Mouse (Mus musculus): ENCODE measurements at regions not wholly inside any gene's neighbourhood (a gene's known extent, or its start where the extent isn't known, plus 50 kb on each side); places are given as distances from the start of the nearest gene placed in this dataset.

- H3K4me3 ChIP-seq: no peak overlapping the region
- 89% methylated on average over 4 of the region's 4 CpGs for WGBS
- H3K36me3 ChIP-seq (ENCODE audit: control insufficient read depth, insufficient read depth, low read length): peaks cover 10% of the 10 kb centered on the region
- intact Hi-C loops (cut with DNase I): loop anchor here (2.0 kb wide), 2 partner anchors 33 to 123 kb away; no protein-coding TSS in a partner anchor
- peak overlapping the region; percentile 98 for H3K27ac ChIP-seq
- no peak for TF ChIP-seq EP300 (IDR thresholded peaks at IDR 0.05; ENCODE audit: insufficient read depth, low read depth, low read length)
- TF ChIP-seq POLR2A (IDR thresholded peaks at IDR 0.05; ENCODE audit: insufficient read depth, low read depth, low read length): no peak
- no peak for TF ChIP-seq CTCF (IDR thresholded peaks at IDR 0.05)
- peaks cover 23% of the 10 kb centered on the region for H3K4me1 ChIP-seq (ENCODE audit: control insufficient read depth, insufficient read depth, low read length)
- DNase-seq: peak in 1 of 2 experiments; percentile 32
- H3K9ac ChIP-seq (ENCODE audit: low read depth, low read length): no peak overlapping the region
- H3K79me2 ChIP-seq (replicated peaks; ENCODE audit: control insufficient read depth, insufficient read depth, low read length): no peaks in the 10 kb centered on the region
- no peaks in the 10 kb centered on the region for H3K27me3 ChIP-seq (ENCODE audit: control insufficient read depth, insufficient read depth, low read length)
These were observed 174.9 kb downstream of the Zfp36l1 start for GRCm38 (mm10) chr12:79937876-79938275.

- H3K27me3 ChIP-seq (ENCODE audit: control insufficient read depth, insufficient read depth, low read length): no peaks in the 10 kb centered on the region
- no peaks in the 10 kb centered on the region for H3K79me2 ChIP-seq (replicated peaks; ENCODE audit: control insufficient read depth, insufficient read depth, low read length)
- peak overlapping the region; percentile 98 for H3K27ac ChIP-seq
- H3K4me1 ChIP-seq (ENCODE audit: control insufficient read depth, insufficient read depth, low read length): peaks cover 20% of the 10 kb centered on the region
- DNase-seq: peak; percentile 69 to 74
- TF ChIP-seq EP300 (IDR thresholded peaks at IDR 0.05; ENCODE audit: insufficient read depth, low read depth, low read length) (peak; percentile 85), POLR2A (IDR thresholded peaks at IDR 0.05; ENCODE audit: insufficient read depth, low read depth, low read length) (peak; percentile 53), CTCF (IDR thresholded peaks at IDR 0.05) (no peak)
- peaks cover 10% of the 10 kb centered on the region for H3K36me3 ChIP-seq (ENCODE audit: control insufficient read depth, insufficient read depth, low read length)
- no peak overlapping the region for H3K4me3 ChIP-seq
- peak overlapping the region; percentile 4; the same call in 1 of the 2 replicates for H3K9ac ChIP-seq (ENCODE audit: low read depth, low read length)
- WGBS: 22% methylated on average over 5 of the region's 5 CpGs
- intact Hi-C loops (cut with DNase I): loop anchor here (2.0 kb wide), 2 partner anchors 32 to 124 kb away; no protein-coding TSS in a partner anchor
These were observed 176.1 kb downstream of the Zfp36l1 start for GRCm38 (mm10) chr12:79936698-79937097.

- DNase-seq: no peak
- H3K36me3 ChIP-seq (ENCODE audit: control insufficient read depth, insufficient read depth, low read length): peaks cover 13% of the 10 kb centered on the region
- H3K4me3 ChIP-seq: no peak overlapping the region
- no peaks in the 10 kb centered on the region for H3K79me2 ChIP-seq (replicated peaks; ENCODE audit: control insufficient read depth, insufficient read depth, low read length)
- TF ChIP-seq EP300 (IDR thresholded peaks at IDR 0.05; ENCODE audit: insufficient read depth, low read depth, low read length) (no peak), POLR2A (IDR thresholded peaks at IDR 0.05; ENCODE audit: insufficient read depth, low read depth, low read length) (no peak), CTCF (IDR thresholded peaks at IDR 0.05) (no peak)
- intact Hi-C loops (cut with DNase I): no loop called here
- peaks cover 27% of the 10 kb centered on the region for H3K4me1 ChIP-seq (ENCODE audit: control insufficient read depth, insufficient read depth, low read length)
- no peaks in the 10 kb centered on the region for H3K27me3 ChIP-seq (ENCODE audit: control insufficient read depth, insufficient read depth, low read length)
- WGBS: 82% methylated on average over 7 of the region's 7 CpGs
- H3K27ac ChIP-seq: peak overlapping the region; percentile 10; the same call in 1 of the 2 replicates
- no peak overlapping the region for H3K9ac ChIP-seq (ENCODE audit: low read depth, low read length)
These were observed 178.7 kb downstream of the Zfp36l1 start for GRCm38 (mm10) chr12:79934091-79934490.

GRCm38 (mm10) chr12:79932905-79933304 is 179.9 kb downstream of the Zfp36l1 start:
- WGBS: 88% methylated on average over 7 of the region's 7 CpGs
- TF ChIP-seq EP300 (IDR thresholded peaks at IDR 0.05; ENCODE audit: insufficient read depth, low read depth, low read length): no peak
- TF ChIP-seq POLR2A (IDR thresholded peaks at IDR 0.05; ENCODE audit: insufficient read depth, low read depth, low read length): no peak
- no peak for TF ChIP-seq CTCF (IDR thresholded peaks at IDR 0.05)
- no peak for DNase-seq
- Histone ChIP-seq H3K79me2 (replicated peaks; ENCODE audit: control insufficient read depth, insufficient read depth, low read length) (no peaks in the 10 kb centered on the region), H3K27ac (no peak overlapping the region), H3K4me1 (ENCODE audit: control insufficient read depth, insufficient read depth, low read length) (peaks cover 29% of the 10 kb centered on the region), H3K27me3 (ENCODE audit: control insufficient read depth, insufficient read depth, low read length) (no peaks in the 10 kb centered on the region), H3K36me3 (ENCODE audit: control insufficient read depth, insufficient read depth, low read length) (peaks cover 13% of the 10 kb centered on the region), H3K4me3 (no peak overlapping the region), H3K9ac (ENCODE audit: low read depth, low read length) (no peak overlapping the region)
- intact Hi-C loops (cut with DNase I): no loop called here

- Histone ChIP-seq H3K9ac (ENCODE audit: low read depth, low read length) (no peak overlapping the region), H3K36me3 (ENCODE audit: control insufficient read depth, insufficient read depth, low read length) (peaks cover 8% of the 10 kb centered on the region), H3K27ac (no peak overlapping the region; the same call in 1 of the 2 replicates), H3K4me1 (ENCODE audit: control insufficient read depth, insufficient read depth, low read length) (peaks cover 25% of the 10 kb centered on the region), H3K79me2 (replicated peaks; ENCODE audit: control insufficient read depth, insufficient read depth, low read length) (no peaks in the 10 kb centered on the region), H3K27me3 (ENCODE audit: control insufficient read depth, insufficient read depth, low read length) (no peaks in the 10 kb centered on the region), H3K4me3 (no peak overlapping the region)
- intact Hi-C loops (cut with DNase I): no loop called here
- WGBS: 74% methylated on average over 5 of the region's 5 CpGs
- TF ChIP-seq CTCF (IDR thresholded peaks at IDR 0.05): no peak
- no peak for TF ChIP-seq POLR2A (IDR thresholded peaks at IDR 0.05; ENCODE audit: insufficient read depth, low read depth, low read length)
- TF ChIP-seq EP300 (IDR thresholded peaks at IDR 0.05; ENCODE audit: insufficient read depth, low read depth, low read length): no peak
- DNase-seq: no peak
These were observed 181.4 kb downstream of the Zfp36l1 start for GRCm38 (mm10) chr12:79931455-79931854.

DNA sequence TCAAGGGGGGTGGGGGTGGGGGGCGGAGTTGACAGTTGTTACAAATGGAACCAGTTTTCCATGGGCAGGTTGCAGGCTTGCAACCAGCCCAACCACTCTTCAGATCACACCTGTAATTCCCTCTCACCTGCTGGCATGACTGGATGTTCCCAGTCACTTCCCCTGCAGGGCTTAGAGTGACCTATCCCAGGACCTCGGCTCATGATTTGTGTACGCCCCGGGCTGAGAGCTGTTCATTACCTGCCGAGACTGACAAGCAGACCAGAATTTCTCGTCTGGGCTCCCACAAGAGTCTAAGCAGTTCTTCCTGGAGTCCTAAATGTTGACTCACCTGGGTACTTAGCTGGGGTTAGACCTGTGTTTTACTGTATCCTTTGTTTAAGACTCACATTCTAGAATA is 183.0 kb downstream of the Zfp36l1 start:
- DNase-seq: no peak
- Histone ChIP-seq H3K27ac (peak overlapping the region; percentile 87), H3K4me3 (no peak overlapping the region), H3K9ac (ENCODE audit: low read depth, low read length) (no peak overlapping the region), H3K79me2 (replicated peaks; ENCODE audit: control insufficient read depth, insufficient read depth, low read length) (no peaks in the 10 kb centered on the region), H3K27me3 (ENCODE audit: control insufficient read depth, insufficient read depth, low read length) (no peaks in the 10 kb centered on the region), H3K4me1 (ENCODE audit: control insufficient read depth, insufficient read depth, low read length) (peaks cover 28% of the 10 kb centered on the region), H3K36me3 (ENCODE audit: control insufficient read depth, insufficient read depth, low read length) (peaks cover 3% of the 10 kb centered on the region)
- intact Hi-C loops (cut with DNase I): loop anchor here (2.0 to 10.0 kb wide), 6 partner anchors 38 to 315 kb away; no protein-coding TSS in a partner anchor
- TF ChIP-seq POLR2A (IDR thresholded peaks at IDR 0.05; ENCODE audit: insufficient read depth, low read depth, low read length) (no peak), EP300 (IDR thresholded peaks at IDR 0.05; ENCODE audit: insufficient read depth, low read depth, low read length) (no peak)
- 92% methylated on average over 6 of the region's 6 CpGs for WGBS

All from heart, adult 2 months (tissue).